Mouse (Mus musculus): ENCODE measurements around the gene Slc36a4.

DNA sequence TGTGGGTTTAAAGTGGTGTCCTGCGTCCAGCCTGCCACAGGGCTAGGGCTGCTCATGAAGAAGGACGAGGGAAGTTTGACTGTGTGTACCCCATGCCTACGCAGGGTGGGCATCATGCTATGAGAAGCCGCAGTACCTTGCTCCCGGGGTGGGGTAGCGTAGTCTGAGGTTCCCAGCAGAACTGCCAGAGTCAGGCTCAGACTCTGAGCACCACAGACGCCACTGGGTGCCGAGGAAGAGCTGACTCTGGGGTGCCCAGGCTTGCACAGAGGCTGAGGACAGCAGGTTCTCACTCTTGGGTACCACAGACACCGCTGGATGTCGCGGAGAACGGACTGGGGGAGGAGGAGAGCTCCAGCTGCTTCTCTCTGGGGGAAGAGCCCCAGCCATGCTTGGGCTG is 63.2 kb downstream of the Slc36a4 start:
- TF ChIP-seq GATA1 (IDR thresholded peaks at IDR 0.05; ENCODE audit: low read length) = no peak
- no peak for TF ChIP-seq TAL1 (IDR thresholded peaks at IDR 0.05; ENCODE audit: low read length)

Data from erythroblast, embryonic 14.5 days (primary cell).